ENCODE assay signal across 20 mouse cellular contexts in the genomic region with DNA sequence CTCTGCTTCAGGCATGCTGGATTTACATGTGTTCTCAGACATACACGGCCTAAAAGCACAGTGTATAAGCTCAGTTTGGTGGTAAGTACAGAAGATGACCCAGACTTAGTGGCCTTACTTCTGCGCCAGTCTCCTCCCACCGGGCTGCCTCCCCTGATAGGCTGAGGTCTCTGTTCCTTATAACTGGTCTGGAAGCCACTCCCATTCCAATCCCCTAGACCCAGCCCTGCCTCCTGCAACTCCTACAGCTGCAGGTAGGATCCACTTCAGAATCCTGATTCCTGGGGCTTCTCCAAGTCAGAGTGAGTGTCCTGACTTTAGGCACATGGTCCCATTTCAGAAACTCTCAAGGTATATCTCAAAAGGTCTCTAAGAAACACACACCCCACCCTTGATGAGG.
"Had no signal": no experiment of that assay in that cellular context is flagged by ENCODE, and none has a peak within 500 bp of the region (broad histone marks: within the 10 kb centered on the region; RNA-seq: fewer than 3 reads in every experiment).

No protein-coding gene starts in this region.

- DNase-seq: kidney, adult 8-10 months; kidney, postnatal 36 days; layer of hippocampus, adult 9-11 months; layer of hippocampus, postnatal 36 days; liver; liver, embryonic 13.5 days; liver, postnatal 0 days; lung, postnatal 14 days; retina, postnatal 1 day; right cerebral cortex, postnatal 4 days; thymus, adult 18-20 months; thymus, postnatal 14 days had no signal

- ATAC-seq: liver, postnatal 0 days; midbrain, embryonic 15.5 days had no signal

- H3K4me1 ChIP-seq: midbrain, embryonic 15.5 days had no signal

- H3K4me2 ChIP-seq: limb, embryonic 12.5 days; liver, embryonic 13.5 days; lung, embryonic 15.5 days; midbrain, embryonic 11.5 days; midbrain, embryonic 15.5 days; neural tube, embryonic 13.5 days had no signal

- H3K27me3 ChIP-seq: limb, embryonic 12.5 days; liver, embryonic 13.5 days; lung, embryonic 15.5 days; midbrain, embryonic 15.5 days; neural tube, embryonic 13.5 days had no signal

- H3K9me3 ChIP-seq: limb, embryonic 12.5 days; liver, embryonic 13.5 days; lung, embryonic 15.5 days; megakaryocyte, embryonic 14.5 days; midbrain, embryonic 15.5 days; neural tube, embryonic 13.5 days had no signal

- H3K36me3 ChIP-seq: limb, embryonic 12.5 days; liver, embryonic 13.5 days; lung, embryonic 15.5 days; midbrain, embryonic 15.5 days; neural tube, embryonic 13.5 days had no signal

- H3K4me3 ChIP-seq: limb, embryonic 12.5 days; liver, embryonic 13.5 days; lung, embryonic 15.5 days; megakaryocyte, embryonic 14.5 days; midbrain, embryonic 15.5 days; neural tube, embryonic 13.5 days had no signal

- H3K27ac ChIP-seq: kidney, postnatal 0 days; limb, embryonic 12.5 days; liver, embryonic 13.5 days; lung, embryonic 15.5 days; macrophage; midbrain, embryonic 15.5 days; neural tube, embryonic 13.5 days had no signal

- H3K9ac ChIP-seq: limb, embryonic 12.5 days; liver, embryonic 13.5 days; liver, postnatal 0 days; lung, embryonic 15.5 days; midbrain, embryonic 15.5 days; neural tube, embryonic 13.5 days had no signal
